Mouse (Mus musculus) liver, embryonic 12.5 days (tissue): ENCODE measurements around the gene Gm44973. TPM values are rescaled to one million over a fixed set of nuclear protein-coding genes. Genes with fewer than 3 reads are reported as not detected.
"Not testable (repeated sequence)": the region's sequence is repeated elsewhere in the genome, so short reads cannot be mapped to it uniquely, and the experiment has no call there.

Source experiments
- ATAC-seq: fragments of 200-750 bp; cut with Nextera tagmentation; 2 replicates; pipeline ENCODE4 v1.8.0; 2017; ENCODE audit warnings: moderate number of reproducible peaks, mild to moderate bottlenecking, moderate library complexity
- H3K27ac ChIP-seq: fragments of 300-500 bp; sonication (generic); 2 replicates; pipeline ENCODE4 v1.5.1; 2016; ENCODE audit warnings: mild to moderate bottlenecking
- H3K27me3 ChIP-seq: fragments of 300-500 bp; sonication (generic); replicated peaks from 2 replicates; pipeline ENCODE4 v1.6.1; 2016; ENCODE audit warnings: mild to moderate bottlenecking, moderate library complexity
- H3K36me3 ChIP-seq: fragments of 300-500 bp; sonication (generic); 2 replicates; pipeline ENCODE4 v1.6.1; 2016; ENCODE audit warnings: mild to moderate bottlenecking, moderate library complexity
- H3K4me1 ChIP-seq: fragments of 300-500 bp; sonication (generic); 2 replicates; pipeline ENCODE4 v1.6.1; 2016
- H3K4me2 ChIP-seq: fragments of 300-500 bp; sonication (generic); 2 replicates; pipeline ENCODE4 v1.6.1; 2016; ENCODE audit warnings: mild to moderate bottlenecking, moderate library complexity
- H3K4me3 ChIP-seq: fragments of 300-500 bp; sonication (generic); 2 replicates; pipeline ENCODE4 v1.5.1; 2016; ENCODE audit warnings: mild to moderate bottlenecking, moderate library complexity
- H3K9ac ChIP-seq: fragments of 300-500 bp; sonication (generic); 2 replicates; pipeline ENCODE4 v1.6.1; 2016; ENCODE audit warnings: mild to moderate bottlenecking, moderate library complexity
- H3K9me3 ChIP-seq: fragments of 300-500 bp; sonication (generic); replicated peaks from 2 replicates; pipeline ENCODE4 v1.6.1; 2016; ENCODE audit warnings: mild to moderate bottlenecking, moderate library complexity
- WGBS: fragments of 180-500 bp; shearing (Covaris S2); methylation state at CpG from one replicate; pipeline ENCODE4 v1.1.7; 2016; ENCODE audit not compliant: insufficient replicate concordance; 5-methylcytosine and 5-hydroxymethylcytosine counted together
- polyA plus RNA-seq: library from polyadenylated mRNA; unstranded; fragments of >200 nt; fragmentation: Nextera tagmentation; extraction: Ambion mirVana; gene quantifications from 2 replicates; pipeline ENCODE4 v1.2.1, GENCODE M21; 2016

Gene Gm44973
- polyA plus RNA-seq, 1 experiment from 2014 or later, result 1.0 TPM

DNA sequence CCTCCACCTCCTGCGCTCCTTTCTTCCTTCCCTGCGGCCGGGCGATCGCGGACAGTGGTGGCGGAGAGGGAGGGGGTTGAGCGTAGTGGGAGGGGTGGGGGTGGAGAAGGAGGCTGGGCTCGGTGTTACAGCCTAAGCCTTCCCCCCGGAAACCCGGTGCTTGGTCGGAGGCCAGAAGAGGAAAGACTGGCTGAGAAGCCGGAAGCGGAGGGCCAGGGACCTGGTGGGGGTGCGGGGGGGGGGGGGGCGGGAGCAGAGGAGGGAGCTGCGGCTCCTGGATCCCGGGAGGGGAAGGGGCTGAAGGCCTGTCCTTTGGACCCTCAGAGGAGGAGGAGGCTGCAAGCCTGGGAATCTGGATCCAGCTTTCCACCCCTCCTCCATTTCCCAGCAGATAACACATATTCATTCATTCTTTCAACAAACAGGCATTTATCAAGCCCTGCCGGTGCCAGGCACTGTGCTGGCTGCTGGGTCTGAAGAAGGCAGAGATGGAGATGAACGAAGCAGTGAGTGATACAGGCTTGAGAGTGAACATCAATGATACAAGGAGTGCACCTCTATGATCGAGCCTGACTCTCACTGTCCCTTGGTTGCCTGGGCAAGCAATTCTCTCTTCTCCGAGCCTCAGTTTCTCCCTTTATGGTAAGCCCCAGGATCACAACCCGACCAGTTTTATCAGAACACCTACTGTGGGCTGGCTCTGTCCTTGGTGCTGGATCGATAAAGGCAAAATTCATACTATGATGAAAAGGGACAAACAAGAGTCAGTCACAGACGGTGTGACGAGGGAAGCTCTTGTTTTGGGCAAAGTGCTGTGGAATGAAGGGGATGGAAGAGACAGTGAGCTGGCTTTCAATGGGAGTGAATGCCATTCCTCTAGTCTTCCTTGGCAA lies 19.0 kb upstream of the Gm44973 start, which contains the start of gene Zfp579:
TSS of gene Zfp579 (minus strand) at position 156 of the 893 bp plus-strand sequence.
- Histone ChIP-seq H3K4me1 (no peaks in the 10 kb centered on the region), H3K9ac (peak within 1 kb of the TSS; percentile 61; the same call in 1 of the 2 replicates), H3K4me3 (peak within 1 kb of the TSS; percentile 56), H3K9me3 (no peaks in the 10 kb centered on the region), H3K36me3 (peaks cover 17% of the 10 kb centered on the region), H3K27ac (peak within 1 kb of the TSS; percentile 27; the same call in 1 of the 2 replicates), H3K4me2 (peak within 1 kb of the TSS; percentile 65), H3K27me3 (peaks cover 60% of the 10 kb centered on the region)
- WGBS, result 10% methylated on average over 15 of the region's 26 CpGs
- ATAC-seq, result peak; percentile 67

DNA sequence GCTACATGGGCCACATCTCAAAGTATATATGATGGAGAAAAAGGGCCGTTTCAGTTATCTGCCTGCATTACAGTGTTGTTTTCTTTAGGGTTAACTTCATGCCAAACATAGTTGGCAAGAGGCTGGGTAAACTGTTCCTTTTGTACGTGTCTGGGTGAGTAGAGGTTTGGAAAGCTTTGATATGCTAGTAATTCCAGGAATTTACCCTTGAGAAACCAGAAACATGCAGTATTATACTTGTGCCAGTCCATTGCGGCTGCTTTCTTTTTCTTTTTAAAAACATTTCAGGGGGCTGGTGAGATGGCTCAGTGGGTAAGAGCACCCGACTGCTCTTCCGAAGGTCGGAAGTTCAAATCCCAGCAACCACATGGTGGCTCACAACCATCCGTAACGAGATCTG lies 18.4 kb upstream of the Gm44973 start:
- no peak for ATAC-seq
- H3K4me2 ChIP-seq, result no peak overlapping the region
- H3K27ac ChIP-seq, result no peak overlapping the region
- H3K9me3 ChIP-seq, result no peaks in the 10 kb centered on the region
- H3K9ac ChIP-seq, result no peak overlapping the region
- no peaks in the 10 kb centered on the region for H3K4me1 ChIP-seq
- no peak overlapping the region for H3K4me3 ChIP-seq
- peaks cover 55% of the 10 kb centered on the region for H3K27me3 ChIP-seq
- 56% methylated on average over 7 of the region's 8 CpGs for WGBS
- peaks cover 17% of the 10 kb centered on the region for H3K36me3 ChIP-seq

DNA sequence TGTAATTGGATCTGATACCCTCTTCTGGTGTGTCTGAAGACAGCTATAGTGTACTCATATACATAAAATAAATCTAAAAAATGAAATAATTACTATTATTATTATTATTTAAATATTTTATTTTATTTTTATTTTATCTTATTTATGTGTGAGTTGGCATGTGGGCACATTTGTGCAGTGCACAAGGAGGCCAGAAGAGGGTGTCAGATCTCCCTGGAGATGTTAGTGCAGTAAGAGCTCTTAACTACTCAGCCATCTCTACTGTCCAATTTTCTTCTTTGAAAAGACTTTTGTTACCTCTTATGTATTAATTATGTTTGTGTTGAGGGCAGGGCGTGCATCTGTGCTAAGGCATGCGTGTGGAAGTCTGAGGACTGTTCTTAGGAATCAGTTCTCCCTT lies 15.4 kb upstream of the Gm44973 start:
- H3K27ac ChIP-seq, result no peak overlapping the region
- H3K9me3 ChIP-seq, result peaks cover 11% of the 10 kb centered on the region
- 55% methylated on average over 2 of the region's 2 CpGs for WGBS
- no peaks in the 10 kb centered on the region for H3K4me1 ChIP-seq
- peaks cover 32% of the 10 kb centered on the region for H3K27me3 ChIP-seq
- H3K9ac ChIP-seq, result no peak overlapping the region
- ATAC-seq, result no peak
- no peaks in the 10 kb centered on the region for H3K36me3 ChIP-seq
- no peak overlapping the region for H3K4me2 ChIP-seq
- no peak overlapping the region for H3K4me3 ChIP-seq

DNA sequence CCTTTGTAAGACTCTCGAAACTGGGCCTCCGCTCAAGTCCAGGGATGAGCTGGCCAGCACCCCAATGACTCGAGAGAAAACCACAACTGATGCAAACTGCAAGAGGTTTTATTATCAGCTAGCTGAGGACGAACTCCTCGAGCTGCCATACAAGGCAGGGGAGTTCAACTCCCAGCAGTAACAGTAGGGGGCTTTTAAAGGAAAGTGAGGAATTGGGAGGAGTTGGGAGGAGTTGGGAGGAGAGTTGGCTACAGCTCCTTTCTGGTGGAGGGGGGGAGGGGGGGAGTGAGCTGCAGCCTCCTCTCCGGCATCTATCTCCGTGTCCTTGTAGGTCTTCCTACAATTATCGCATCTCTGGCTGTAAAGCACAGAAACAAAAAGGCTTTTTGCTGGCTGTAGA lies 12.4 kb upstream of the Gm44973 start:
- not testable (repeated sequence) for H3K4me1 ChIP-seq, H3K27me3 ChIP-seq, H3K4me3 ChIP-seq, ATAC-seq, H3K27ac ChIP-seq, H3K4me2 ChIP-seq, H3K9ac ChIP-seq
- Histone ChIP-seq H3K36me3 (peaks cover 18% of the 10 kb centered on the region), H3K9me3 (peaks cover 11% of the 10 kb centered on the region)
- WGBS, result 68% methylated on average over 8 of the region's 8 CpGs

DNA sequence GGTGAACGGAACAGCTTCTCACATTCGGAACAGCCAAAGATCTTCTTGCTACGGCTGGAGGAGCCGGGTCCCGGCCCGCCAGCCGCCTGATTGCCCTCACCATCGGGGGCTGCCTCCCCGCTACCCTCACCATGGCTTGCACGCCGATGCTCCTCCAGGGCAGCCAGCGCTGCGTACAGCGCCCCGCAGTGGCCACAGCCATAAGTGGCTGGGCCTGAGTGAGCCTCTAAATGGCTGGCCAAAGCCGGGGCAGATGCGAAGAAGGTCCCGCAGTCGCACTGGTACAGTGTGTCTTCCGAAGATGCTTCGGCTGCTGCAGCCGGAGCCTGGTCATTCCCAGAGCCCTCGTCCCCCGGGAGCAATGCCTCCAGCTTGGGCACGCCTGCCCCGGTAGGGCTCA lies 7.1 kb upstream of the Gm44973 start:
- peaks cover 71% of the 10 kb centered on the region for H3K36me3 ChIP-seq
- peaks cover 8% of the 10 kb centered on the region for H3K4me1 ChIP-seq
- H3K4me2 ChIP-seq, result no peak overlapping the region
- peaks cover 5% of the 10 kb centered on the region; the same call in 1 of the 2 replicates for H3K27me3 ChIP-seq
- H3K4me3 ChIP-seq, result no peak overlapping the region
- no peak overlapping the region for H3K9ac ChIP-seq
- ATAC-seq, result no peak
- 90% methylated on average over 26 of the region's 26 CpGs for WGBS
- peaks cover 7% of the 10 kb centered on the region; the same call in 1 of the 2 replicates for H3K9me3 ChIP-seq
- H3K27ac ChIP-seq, result no peak overlapping the region; the same call in 1 of the 2 replicates

DNA sequence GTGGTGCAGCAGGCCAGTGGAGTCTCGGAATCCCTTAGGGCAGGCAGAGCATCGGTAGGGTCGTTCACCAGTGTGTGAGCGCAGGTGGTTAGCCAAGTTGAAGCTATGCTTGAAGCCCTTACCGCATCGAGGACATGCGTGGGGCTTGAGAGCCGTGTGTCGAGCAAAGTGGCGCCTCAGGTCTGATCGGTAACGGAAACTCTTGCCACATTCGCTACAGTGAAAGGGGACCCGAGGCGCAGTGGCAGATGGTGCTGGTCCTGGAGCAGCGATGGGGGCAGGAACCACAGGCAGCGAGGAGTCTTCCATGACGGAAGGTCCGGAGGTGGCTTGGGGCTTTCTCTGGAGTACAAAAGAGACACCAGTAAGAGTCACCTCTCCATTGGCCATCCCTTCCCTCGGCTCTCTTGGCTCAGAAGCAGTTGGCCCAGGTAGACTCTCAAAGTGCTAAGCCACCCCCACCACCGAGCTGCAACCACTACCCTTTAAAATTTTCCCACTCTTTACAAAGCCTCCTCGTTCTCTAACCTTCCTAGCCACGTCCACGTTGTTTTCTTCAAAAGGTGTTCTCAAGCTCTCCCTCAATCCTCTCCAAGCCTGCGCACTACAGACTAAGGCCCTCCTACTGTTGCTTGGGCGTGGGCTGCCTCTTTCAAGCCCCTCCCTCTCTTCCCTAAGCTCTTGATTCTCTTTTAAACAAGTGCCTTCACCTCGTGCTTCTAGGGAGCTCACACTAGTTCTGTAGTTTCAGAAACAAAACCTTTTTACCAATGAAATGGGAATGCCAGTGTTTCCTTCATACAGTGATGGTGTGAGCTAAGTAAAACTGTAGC lies 2.4 kb upstream of the Gm44973 start:
- peak overlapping the region; percentile 41; the same call in 1 of the 2 replicates for H3K27ac ChIP-seq
- H3K9ac ChIP-seq, result peak overlapping the region; percentile 85
- peak overlapping the region; percentile 85 for H3K4me2 ChIP-seq
- H3K27me3 ChIP-seq, result no peaks in the 10 kb centered on the region
- H3K4me3 ChIP-seq, result peak overlapping the region; percentile 78
- ATAC-seq, result no peak
- 0 out of 2 replicates have a peak, but pooled peaks cover 5% of the 10 kb centered on the region for H3K9me3 ChIP-seq
- 82% methylated on average over 27 of the region's 27 CpGs for WGBS
- H3K4me1 ChIP-seq, result peaks cover 25% of the 10 kb centered on the region
- H3K36me3 ChIP-seq, result peaks cover 68% of the 10 kb centered on the region

DNA sequence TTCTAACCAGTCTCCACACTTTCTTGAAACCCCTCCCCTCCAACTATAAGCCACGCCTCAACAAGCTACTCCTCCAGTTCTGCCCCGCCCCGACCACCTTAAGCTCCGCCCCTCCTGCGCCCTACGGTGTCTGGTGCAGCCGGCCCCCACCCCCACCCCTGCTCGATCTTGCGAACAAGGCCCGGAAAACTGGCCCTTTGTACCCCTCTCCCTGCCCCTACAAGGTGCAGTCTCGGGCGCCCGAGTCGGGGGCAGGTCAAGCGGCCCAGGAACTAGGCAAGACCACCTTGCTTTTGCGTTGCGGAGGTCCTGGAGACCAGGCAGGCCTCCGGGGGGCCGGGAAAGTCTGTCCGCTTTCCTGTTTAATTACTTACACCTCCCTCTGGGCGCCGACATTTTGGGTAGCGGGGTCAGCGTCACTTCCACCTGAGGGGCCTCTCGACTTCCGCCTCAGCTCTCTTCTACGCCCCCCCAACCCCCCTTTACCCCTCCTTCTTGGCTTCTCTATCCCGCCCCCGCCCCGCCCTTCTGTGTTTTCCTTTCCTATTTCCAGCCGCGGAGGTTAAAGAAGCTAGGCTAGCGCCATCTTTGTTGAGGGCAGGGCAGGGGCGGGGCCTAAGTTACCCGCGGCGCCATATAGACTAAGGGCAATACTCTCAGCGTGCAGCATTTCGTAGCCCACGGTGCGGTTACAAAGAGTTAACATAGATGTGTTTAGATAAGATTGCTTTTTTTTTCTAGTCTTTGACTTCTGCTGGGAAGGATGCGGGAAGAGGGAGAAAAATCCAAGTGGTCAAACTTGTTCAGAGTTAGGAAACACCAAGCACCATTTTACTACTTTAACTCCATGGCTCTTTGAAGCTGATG lies 812 bp upstream of the Gm44973 start, which contains the start of the genes Zfp524 and Fiz1:
TSS of gene Zfp524 (plus strand) at position 165 of the 867 bp plus-strand sequence.
TSS of gene Fiz1 (minus strand) at position 447 of the 867 bp plus-strand sequence.
- no peaks in the 10 kb centered on the region for H3K27me3 ChIP-seq
- peak within 1 kb of the TSS; percentile 85 for H3K9ac ChIP-seq
- peaks cover 58% of the 10 kb centered on the region for H3K36me3 ChIP-seq
- peak; percentile 77 for ATAC-seq
- H3K27ac ChIP-seq, result peak within 1 kb of the TSS; percentile 97
- WGBS, result under 1% methylated on average over 41 of the region's 42 CpGs
- 0 out of 2 replicates have a peak, but pooled peaks cover 5% of the 10 kb centered on the region for H3K9me3 ChIP-seq
- peak within 1 kb of the TSS; percentile 78 for H3K4me3 ChIP-seq
- peak within 1 kb of the TSS; percentile 85 for H3K4me2 ChIP-seq
- H3K4me1 ChIP-seq, result peaks cover 32% of the 10 kb centered on the region

DNA sequence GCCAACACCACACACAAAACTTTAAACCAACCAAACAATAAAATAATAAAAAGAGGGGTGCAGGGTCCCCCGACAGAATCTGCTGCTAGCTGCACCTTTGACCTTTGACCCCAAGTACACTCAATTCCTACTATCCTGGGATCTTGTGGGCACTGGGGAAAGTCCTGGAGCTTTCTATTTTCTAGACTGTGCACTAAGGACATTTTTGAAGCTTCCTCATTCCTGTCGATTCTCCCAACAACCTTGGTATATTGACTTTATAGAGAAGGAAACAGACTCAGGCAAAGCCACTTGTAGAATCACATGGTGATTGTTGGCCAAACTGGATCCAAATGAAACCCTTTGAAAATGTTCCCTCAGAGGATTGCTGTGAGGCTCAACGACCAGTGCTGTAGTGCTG lies 761 bp downstream of the Gm44973 start:
- peaks cover 42% of the 10 kb centered on the region for H3K36me3 ChIP-seq
- peak overlapping the region; percentile 85 for H3K4me2 ChIP-seq
- no peaks in the 10 kb centered on the region for H3K27me3 ChIP-seq
- peak overlapping the region; percentile 78 for H3K4me3 ChIP-seq
- ATAC-seq, result no peak
- 0 out of 2 replicates have a peak, but pooled peaks cover 5% of the 10 kb centered on the region for H3K9me3 ChIP-seq
- 51% methylated on average over 3 of the region's 3 CpGs for WGBS
- H3K27ac ChIP-seq, result peak overlapping the region; percentile 97
- H3K9ac ChIP-seq, result peak overlapping the region; percentile 85
- peaks cover 40% of the 10 kb centered on the region for H3K4me1 ChIP-seq

DNA sequence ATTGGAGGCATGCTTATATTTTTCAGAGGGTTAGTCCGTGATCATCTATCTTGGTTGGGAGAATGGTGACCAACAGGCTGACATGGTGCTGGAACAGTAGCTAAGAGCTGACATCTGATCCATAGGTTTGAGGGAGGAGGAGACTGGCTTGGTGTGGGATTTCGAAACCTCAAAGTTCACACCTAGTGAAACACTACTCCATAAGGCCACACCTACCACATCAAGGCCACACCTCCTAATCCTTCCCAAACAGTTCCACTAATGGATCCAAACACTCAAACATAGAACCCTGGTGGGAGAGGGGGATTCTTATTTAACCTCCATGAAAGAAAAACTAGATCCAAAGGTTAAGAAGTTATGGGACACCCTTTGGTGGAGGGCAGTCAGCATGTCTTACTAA lies 1.6 kb downstream of the Gm44973 start:
- 86% methylated on average over 2 of the region's 2 CpGs for WGBS

DNA sequence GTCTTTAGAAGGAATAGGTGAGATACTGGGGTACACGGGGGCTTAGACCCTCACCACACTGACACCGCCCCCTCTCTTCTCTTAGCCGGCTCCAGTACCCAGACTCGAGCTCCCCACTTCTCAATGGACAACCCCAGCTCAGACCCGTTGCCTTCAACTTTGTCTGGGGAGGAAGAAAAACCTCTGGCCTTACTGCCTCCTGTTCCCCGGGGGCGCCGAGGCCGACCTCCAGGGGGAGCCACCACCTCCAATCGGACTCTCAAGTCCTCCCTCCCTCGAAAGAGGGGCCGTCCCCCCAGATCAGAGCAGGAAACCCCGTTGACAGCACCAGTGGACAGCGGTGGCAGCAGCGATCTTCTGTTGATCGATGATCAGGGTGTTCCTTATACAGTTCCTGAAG lies 2.1 kb downstream of the Gm44973 start:
- peaks cover 52% of the 10 kb centered on the region for H3K4me1 ChIP-seq
- no peaks in the 10 kb centered on the region for H3K27me3 ChIP-seq
- H3K4me3 ChIP-seq, result no peak overlapping the region
- no peak overlapping the region for H3K27ac ChIP-seq
- H3K9ac ChIP-seq, result no peak overlapping the region
- no peak overlapping the region for H3K4me2 ChIP-seq
- WGBS, result 85% methylated on average over 16 of the region's 16 CpGs
- 0 out of 2 replicates have a peak, but pooled peaks cover 5% of the 10 kb centered on the region for H3K9me3 ChIP-seq
- H3K36me3 ChIP-seq, result peaks cover 39% of the 10 kb centered on the region
- ATAC-seq, result no peak

More for the DNA sequence above, 1.6 kb downstream of the Gm44973 start:
- H3K36me3 ChIP-seq, result peaks cover 39% of the 10 kb centered on the region
- ATAC-seq, result no peak
- no peak overlapping the region for H3K4me3 ChIP-seq
- no peak overlapping the region for H3K27ac ChIP-seq
- H3K27me3 ChIP-seq, result no peaks in the 10 kb centered on the region
- H3K4me1 ChIP-seq, result peaks cover 48% of the 10 kb centered on the region
- 0 out of 2 replicates have a peak, but pooled peaks cover 5% of the 10 kb centered on the region for H3K9me3 ChIP-seq
- H3K9ac ChIP-seq, result no peak overlapping the region
- no peak overlapping the region for H3K4me2 ChIP-seq

DNA sequence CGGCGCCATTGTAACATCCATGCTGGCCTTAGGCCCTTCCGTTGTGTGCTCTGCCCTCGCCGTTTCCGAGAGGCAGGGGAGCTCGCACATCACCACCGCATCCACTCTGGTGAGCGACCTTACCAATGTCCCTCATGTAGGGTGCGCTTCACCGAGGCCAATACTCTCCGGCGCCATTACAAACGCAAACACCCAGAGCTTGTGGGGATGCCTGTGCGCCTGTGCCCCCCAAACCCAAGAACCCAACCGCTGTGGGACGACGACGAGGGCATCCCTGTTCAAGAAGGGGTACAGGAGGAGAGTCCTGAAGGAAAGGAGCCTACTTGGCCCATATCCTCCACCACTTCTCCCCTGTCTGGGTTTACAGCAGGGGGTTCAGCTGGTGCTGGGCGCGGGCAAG lies 2.6 kb downstream of the Gm44973 start:
- no peak for ATAC-seq
- H3K4me2 ChIP-seq, result no peak overlapping the region
- no peak overlapping the region for H3K27ac ChIP-seq
- 92% methylated on average over 21 of the region's 21 CpGs for WGBS
- peaks cover 52% of the 10 kb centered on the region for H3K4me1 ChIP-seq
- H3K9me3 ChIP-seq, result 0 out of 2 replicates have a peak, but pooled peaks cover 5% of the 10 kb centered on the region
- no peak overlapping the region for H3K4me3 ChIP-seq
- no peak overlapping the region for H3K9ac ChIP-seq
- H3K36me3 ChIP-seq, result peaks cover 39% of the 10 kb centered on the region
- H3K27me3 ChIP-seq, result no peaks in the 10 kb centered on the region
